In the genomic region with DNA sequence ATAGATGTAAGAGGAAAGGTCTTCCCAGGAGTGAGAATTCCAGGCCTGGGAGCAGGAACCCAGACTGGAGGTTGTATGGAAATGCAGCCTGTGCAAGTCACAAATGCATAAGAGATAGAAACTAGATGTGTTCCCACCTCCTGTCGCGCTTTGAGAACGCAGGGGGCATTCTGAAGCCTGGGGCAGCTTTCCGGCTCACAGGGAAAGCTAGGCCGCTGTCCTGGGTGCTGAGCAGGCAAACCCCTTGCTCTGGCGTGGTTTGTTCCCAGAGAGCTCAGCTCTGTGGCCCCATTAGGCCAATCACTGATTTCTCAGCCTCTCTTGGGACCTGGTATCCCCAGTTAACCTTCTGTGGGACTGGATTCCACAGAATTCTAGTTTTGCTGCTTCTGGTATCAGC, we compare ENCODE assay signal across 13 mouse cellular contexts. TPM values are rescaled to one million over a fixed set of nuclear protein-coding genes. Genes with fewer than 3 reads are reported as not detected.
DNase-seq lines count a peak whose midpoint lies in the region; ATAC-seq and TF ChIP-seq lines count a peak whose summit lies in the region.
"Had no signal": no experiment of that assay in that cellular context is flagged by ENCODE, and none has a peak within 500 bp of the region (broad histone marks: within the 10 kb centered on the region; RNA-seq: fewer than 3 reads in every experiment).

No protein-coding gene starts in this region.

- no peak for TF ChIP-seq EP300 in MEL (IDR thresholded peaks at IDR 0.05; ENCODE audit: low read depth in 1 of 2, low read length in 2 of 2)

- TF ChIP-seq POLR2A in MEL (IDR thresholded peaks at IDR 0.05; ENCODE audit: control insufficient read depth in 1 of 2, insufficient read depth in 1 of 2, low read depth in 1 of 2, low read length in 2 of 2, poor library complexity in 1 of 2) = no peak

- H3K9ac ChIP-seq in hindbrain, embryonic 11.5 days (ENCODE audit: low read depth, low read length) = peak overlapping the region; percentile 15; the same call in 1 of the 2 replicates
- no peak overlapping the region for H3K9ac ChIP-seq in hindbrain, postnatal 0 days (replicated peaks; ENCODE audit: low read length)
- H3K9ac ChIP-seq in MEL (ENCODE audit: control insufficient read depth, low read depth, low read length, poor library complexity, severe bottlenecking) = no peak overlapping the region
- H3K9ac ChIP-seq in forebrain, embryonic 12.5 days = no peak overlapping the region
- H3K9ac ChIP-seq in midbrain, embryonic 14.5 days (replicated peaks; ENCODE audit: low read length) = no peak overlapping the region
- H3K9ac ChIP-seq: lung, embryonic 15.5 days had no signal

- no peaks in the 10 kb centered on the region for H3K36me3 ChIP-seq in hindbrain, embryonic 11.5 days (ENCODE audit: control insufficient read depth, insufficient read depth, low read length)
- H3K36me3 ChIP-seq in hindbrain, postnatal 0 days (ENCODE audit: insufficient read depth, low read length) = no peaks in the 10 kb centered on the region
- H3K36me3 ChIP-seq in MEL (ENCODE audit: control insufficient read depth in 1 of 2, insufficient read depth in 2 of 2, low read length in 2 of 2) = no peaks in the 10 kb centered on the region
- no peaks in the 10 kb centered on the region for H3K36me3 ChIP-seq in forebrain, embryonic 12.5 days (replicated peaks)
- no peaks in the 10 kb centered on the region for H3K36me3 ChIP-seq in midbrain, embryonic 14.5 days (ENCODE audit: control insufficient read depth, insufficient read depth, low read length)
- H3K36me3 ChIP-seq: lung, embryonic 15.5 days had no signal

- no peak for DNase-seq in hindbrain, embryonic 11.5 days (ENCODE audit: low spot score)
- DNase-seq in hindbrain, postnatal 0 days (ENCODE audit: low spot score) = no peak
- DNase-seq in MEL (ENCODE audit: low read depth, low spot score) = peak; percentile 69
- DNase-seq in midbrain, embryonic 14.5 days = no peak
- no peak for DNase-seq in left cerebral cortex, postnatal 10 days (ENCODE audit: extremely low spot score in 1 of 2, low spot score in 2 of 2)
- no peak for DNase-seq in thymus, postnatal 36 days
- no peak for DNase-seq in frontal cortex, postnatal 36 days (ENCODE audit: low spot score in 2 of 2)
- DNase-seq: cerebellum, adult 9-10 months; heart, postnatal 36 days; thymus, postnatal 25 days had no signal

- no peak overlapping the region for H3K4me3 ChIP-seq in hindbrain, embryonic 11.5 days (ENCODE audit: low read depth, low read length)
- H3K4me3 ChIP-seq in hindbrain, postnatal 0 days (ENCODE audit: low read length) = no peak overlapping the region
- no peak overlapping the region for H3K4me3 ChIP-seq in MEL (ENCODE audit: control insufficient read depth in 1 of 2, insufficient read depth in 1 of 2, low read depth in 2 of 2, low read length in 2 of 2)
- no peak overlapping the region for H3K4me3 ChIP-seq in forebrain, embryonic 12.5 days (replicated peaks)
- no peak overlapping the region for H3K4me3 ChIP-seq in midbrain, embryonic 14.5 days (replicated peaks; ENCODE audit: low read depth, low read length)
- H3K4me3 ChIP-seq: lung, embryonic 15.5 days had no signal

- no peak for TF ChIP-seq CTCF in hindbrain, postnatal 0 days (IDR thresholded peaks at IDR 0.05; ENCODE audit: low read depth)
- no peak for TF ChIP-seq CTCF in MEL (IDR thresholded peaks at IDR 0.05 in 2 of 3, conservative IDR thresholded peaks at IDR 0.05 in 1 of 3; ENCODE audit: control insufficient read depth in 1 of 3, insufficient read depth in 1 of 3, low read depth in 2 of 3, low read length in 3 of 3, poor library complexity in 1 of 3, severe bottlenecking in 1 of 3)

- peaks cover 23% of the 10 kb centered on the region for H3K4me1 ChIP-seq in hindbrain, embryonic 11.5 days (replicated peaks; ENCODE audit: control insufficient read depth, insufficient read depth, low read length)
- no peaks in the 10 kb centered on the region for H3K4me1 ChIP-seq in hindbrain, postnatal 0 days (ENCODE audit: insufficient read depth, low read length)
- peaks cover 0 to 4% of the 10 kb centered on the region in 2 experiments; a peak in 2 of 4 replicates for H3K4me1 ChIP-seq in MEL (ENCODE audit: control insufficient read depth in 1 of 2, insufficient read depth in 2 of 2, low read length in 2 of 2)
- peaks cover 72% of the 10 kb centered on the region for H3K4me1 ChIP-seq in forebrain, embryonic 12.5 days
- peaks cover 51% of the 10 kb centered on the region for H3K4me1 ChIP-seq in midbrain, embryonic 14.5 days (ENCODE audit: control insufficient read depth, insufficient read depth, low read length)
- H3K4me1 ChIP-seq: lung, embryonic 15.5 days had no signal

- H3K79me2 ChIP-seq in MEL (ENCODE audit: control insufficient read depth, insufficient read depth, low read length, poor library complexity) = no peaks in the 10 kb centered on the region

- intact Hi-C loops in left cerebral cortex, postnatal 10 days (cut with DNase I) = no loop called here

- whole genome bisulfite sequencing in hindbrain, embryonic 11.5 days = 12% methylated on average over 5 of the region's 6 CpGs
- 37% methylated on average over 6 of the region's 6 CpGs for WGBS in hindbrain, postnatal 0 days
- WGBS in forebrain, embryonic 12.5 days = 16% methylated on average over 6 of the region's 6 CpGs
- 7% methylated on average over 6 of the region's 6 CpGs for WGBS in midbrain, embryonic 14.5 days

- no peaks in the 10 kb centered on the region for H3K27me3 ChIP-seq in hindbrain, embryonic 11.5 days (ENCODE audit: control insufficient read depth, insufficient read depth, low read length)
- H3K27me3 ChIP-seq in hindbrain, postnatal 0 days (ENCODE audit: insufficient read depth, low read length) = no peaks in the 10 kb centered on the region
- no peaks in the 10 kb centered on the region for H3K27me3 ChIP-seq in MEL (ENCODE audit: control insufficient read depth in 1 of 2, insufficient read depth in 2 of 2, low read length in 2 of 2)
- H3K27me3 ChIP-seq in forebrain, embryonic 12.5 days = no peaks in the 10 kb centered on the region
- no peaks in the 10 kb centered on the region for H3K27me3 ChIP-seq in midbrain, embryonic 14.5 days (ENCODE audit: control insufficient read depth, insufficient read depth, low read length)
- H3K27me3 ChIP-seq: lung, embryonic 15.5 days had no signal

- peak overlapping the region; percentile 93 for H3K27ac ChIP-seq in hindbrain, embryonic 11.5 days (ENCODE audit: low read depth, low read length)
- H3K27ac ChIP-seq in hindbrain, postnatal 0 days = no peak overlapping the region
- no peak overlapping the region for H3K27ac ChIP-seq in MEL (ENCODE audit: control insufficient read depth, low read depth, low read length)
- H3K27ac ChIP-seq in forebrain, embryonic 12.5 days = peak overlapping the region; percentile 86
- peak overlapping the region; percentile 75 for H3K27ac ChIP-seq in midbrain, embryonic 14.5 days (replicated peaks; ENCODE audit: low read depth, low read length)
- H3K27ac ChIP-seq: lung, embryonic 15.5 days had no signal

- ATAC-seq in hindbrain, embryonic 11.5 days (ENCODE audit: low FRiP score) = no peak
- ATAC-seq in hindbrain, postnatal 0 days = no peak
- no peak for ATAC-seq in forebrain, embryonic 12.5 days (ENCODE audit: low FRiP score)
- no peak for ATAC-seq in midbrain, embryonic 14.5 days (ENCODE audit: low FRiP score, low TSS enrichment)
- ATAC-seq: CD4-positive, CD25-positive, alpha-beta regulatory T cell, adult 4 months had no signal

- H3K9me3 ChIP-seq in hindbrain, embryonic 11.5 days (ENCODE audit: control insufficient read depth, low read length) = no peaks in the 10 kb centered on the region
- H3K9me3 ChIP-seq in hindbrain, postnatal 0 days (ENCODE audit: low read length) = no peaks in the 10 kb centered on the region
- H3K9me3 ChIP-seq in MEL (replicated peaks; ENCODE audit: insufficient read depth, low read length) = no peaks in the 10 kb centered on the region
- no peaks in the 10 kb centered on the region for H3K9me3 ChIP-seq in forebrain, embryonic 12.5 days
- H3K9me3 ChIP-seq in midbrain, embryonic 14.5 days (ENCODE audit: control insufficient read depth, low read length) = no peaks in the 10 kb centered on the region
- H3K9me3 ChIP-seq: lung, embryonic 15.5 days had no signal

- no peak overlapping the region for H3K4me2 ChIP-seq in hindbrain, embryonic 11.5 days (replicated peaks; ENCODE audit: low read depth, low read length)
- no peak overlapping the region for H3K4me2 ChIP-seq in hindbrain, postnatal 0 days (ENCODE audit: low read depth, low read length)
- no peak overlapping the region for H3K4me2 ChIP-seq in forebrain, embryonic 12.5 days
- no peak overlapping the region for H3K4me2 ChIP-seq in midbrain, embryonic 14.5 days (ENCODE audit: low read length)
- H3K4me2 ChIP-seq: lung, embryonic 15.5 days had no signal

- no peak for TF ChIP-seq RAD21 in MEL (IDR thresholded peaks at IDR 0.05; ENCODE audit: low read depth, low read length)

TF ChIP-seq in MEL, 35 proteins besides CTCF, POLR2A, EP300 and RAD21 (continues in another document):
- TF ChIP-seq MYB (IDR thresholded peaks at IDR 0.05; ENCODE audit: low read depth, low read length) = no peak
- no peak for TF ChIP-seq ZKSCAN1 (IDR thresholded peaks at IDR 0.05; ENCODE audit: low read depth, low read length)
- TF ChIP-seq SIN3A (IDR thresholded peaks at IDR 0.05; ENCODE audit: low read length) = peak; percentile 68
- no peak for TF ChIP-seq CHD2 (IDR thresholded peaks at IDR 0.05; ENCODE audit: low read length)
- no peak for TF ChIP-seq MAX (IDR thresholded peaks at IDR 0.05; ENCODE audit: low read length)
- peak; percentile 45; the same call in 1 of the 2 replicates for TF ChIP-seq MXI1 (IDR thresholded peaks at IDR 0.05; ENCODE audit: low read depth, low read length)
- no peak for TF ChIP-seq MEF2A (IDR thresholded peaks at IDR 0.05; ENCODE audit: extremely low read depth, insufficient replicate concordance, low read depth, low read length, poor library complexity, severe bottlenecking)
- TF ChIP-seq BHLHE40 (IDR thresholded peaks at IDR 0.05; ENCODE audit: borderline replicate concordance, low read depth, low read length) = no peak
- no peak for TF ChIP-seq MAZ (IDR thresholded peaks at IDR 0.05; ENCODE audit: low read depth, low read length)
- TF ChIP-seq HCFC1 (IDR thresholded peaks at IDR 0.05; ENCODE audit: low read depth, low read length) = peak; percentile 13; the same call in 1 of the 2 replicates
- no peak for TF ChIP-seq UBTF (IDR thresholded peaks at IDR 0.05; ENCODE audit: borderline replicate concordance, insufficient read depth, low read depth, low read length)

RNA-seq across cellular contexts. Expression of a gene that starts 11.9 kb away (rescaled TPM):
- 13.4 and 16.4 TPM in 2 replicates for polyA plus RNA-seq in hindbrain, embryonic 11.5 days (2014; fragmentation: Nextera tagmentation; extraction: Ambion mirVana)
- total RNA-seq in hindbrain, postnatal 0 days (2014; rRNA removed) = 5.5 and 7.5 TPM in 2 replicates
- 2.5 and 2.7 TPM in 2 replicates for polyA plus RNA-seq in hindbrain, postnatal 0 days (2015; fragmentation: Nextera tagmentation; extraction: Ambion mirVana)
- total RNA-seq in MEL (2012; rRNA removed) = 0.04 and 0.13 TPM in 2 replicates
- polyA plus RNA-seq in MEL (2012; ENCODE audit: insufficient read depth in 1 of 2, insufficient read length in 2 of 2, low read depth in 1 of 2, low replicate concordance in 2 of 2, missing spikeins in 1 of 2) = under 1 TPM in 1 of 2 experiments, not detected in 1; 0.11 TPM
- polyA plus RNA-seq in forebrain, embryonic 12.5 days (2016; fragmentation: Nextera tagmentation; extraction: Ambion mirVana) = 20.8 and 21.3 TPM in 2 replicates
- 7.3 and 12.2 TPM in 2 replicates for polyA plus RNA-seq in midbrain, embryonic 14.5 days (2014; fragmentation: Nextera tagmentation; extraction: Ambion mirVana)
- 10 to 100 TPM; 19.4 to 22.5 TPM for total RNA-seq in left cerebral cortex, postnatal 10 days (2021)

Comparison
In these comparisons a context has a peak if more than half of its experiments do, and no peak if none do; other contexts are left out.
1. H3K27ac ChIP-seq: peak in hindbrain, embryonic 11.5 days (single experiment), forebrain, embryonic 12.5 days (single experiment) and midbrain, embryonic 14.5 days (single experiment); none in hindbrain, postnatal 0 days (single experiment) and MEL (single experiment).